Mouse (Mus musculus) bone marrow, adult 2 months (tissue): ENCODE data around the gene Il23a. TPM values are rescaled to one million over a fixed set of nuclear protein-coding genes. Genes with fewer than 3 reads are reported as not detected.

Experiments
- H3K27ac ChIP-seq: fragments of 200-500 bp; 2 replicates; pipeline ENCODE4 v1.5.1; 2012; ENCODE audit warnings: low read depth, mild to moderate bottlenecking, control low read depth, inconsistent platforms, low read length; ENCODE audit not compliant: control insufficient read depth, poor library complexity, insufficient read depth
- H3K4me1 ChIP-seq: fragments of 200-500 bp; 2 replicates; pipeline ENCODE4 v1.6.1; 2011; ENCODE audit warnings: low read length; ENCODE audit not compliant: control insufficient read depth, insufficient read depth
- H3K4me3 ChIP-seq: fragments of 200-500 bp; replicated peaks from 2 replicates; pipeline ENCODE3; 2011; ENCODE audit warnings: mild to moderate bottlenecking, low read depth, low read length, control low read depth; ENCODE audit not compliant: control insufficient read depth
- CTCF ChIP-seq: fragments of 200-500 bp; IDR thresholded peaks from 2 replicates; pipeline ENCODE4 v1.5.1; 2011; ENCODE audit warnings: low read length, control low read depth; ENCODE audit not compliant: control insufficient read depth, insufficient read depth
- POLR2A ChIP-seq: fragments of 200-500 bp; IDR thresholded peaks from 2 replicates; pipeline ENCODE4 v1.6.1; 2011; ENCODE audit warnings: low read depth, mild to moderate bottlenecking, control low read depth, low read length, borderline replicate concordance; ENCODE audit not compliant: control insufficient read depth
- WGBS: fragments of 180-500 bp; shearing (Covaris S2); methylation state at CpG from one replicate; pipeline ENCODE4 v1.1.7; 2018; 5-methylcytosine and 5-hydroxymethylcytosine counted together
- polyA plus RNA-seq: library from polyadenylated mRNA; stranded (reverse); fragments of >200 nt; gene quantifications from 2 replicates; pipeline ENCODE4 v1.2.4, GENCODE M21; 2011; ENCODE audit warnings: low replicate concordance; ENCODE audit not compliant: missing spikeins, insufficient read depth, insufficient read length

Gene Il23a
- polyA plus RNA-seq, 1 experiment = 1.5 TPM

DNA sequence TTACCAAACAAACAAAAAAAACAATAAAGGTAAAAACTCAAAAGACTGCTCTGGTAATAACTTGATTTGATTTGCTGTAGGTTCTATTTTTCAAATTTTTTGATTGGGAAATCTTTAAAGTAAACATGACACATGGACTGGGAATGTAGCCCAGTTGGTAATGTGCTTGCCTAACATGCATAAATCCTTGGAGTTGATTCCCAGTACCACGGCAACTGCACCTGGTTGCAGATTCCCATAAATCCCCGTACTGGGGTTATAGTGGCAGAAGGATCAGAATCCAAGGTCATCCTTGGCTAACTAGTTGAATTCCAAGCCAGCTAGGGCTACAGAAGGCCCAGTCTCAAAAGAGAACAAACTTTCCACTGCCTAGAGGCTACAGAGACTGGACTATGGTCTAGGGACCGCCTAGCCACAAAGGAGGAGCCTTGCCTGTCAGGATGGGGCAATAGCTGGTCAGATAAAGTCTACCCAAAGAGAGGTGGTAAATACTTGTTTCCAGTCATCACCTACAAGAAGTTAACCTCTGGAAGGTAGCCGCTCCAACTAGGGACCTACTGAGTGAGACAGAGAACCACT, 44.8 kb downstream of the Il23a start, which contains the start of gene Apon:
Apon (plus strand) TSS at position 420 of the 579 bp plus-strand sequence.
- Histone ChIP-seq H3K27ac (no peak within 1 kb of the TSS), H3K4me1 (no peaks in the 10 kb centered on the region), H3K4me3 (no peak within 1 kb of the TSS)
- WGBS = 84% methylated on average over 4 of the region's 4 CpGs
- TF ChIP-seq POLR2A (no peak), CTCF (no peak)

- Histone ChIP-seq H3K27ac (no peak overlapping the region; the same call in 1 of the 2 replicates), H3K4me3 (no peak overlapping the region), H3K4me1 (no peaks in the 10 kb centered on the region)
- 83% methylated on average over 13 of the region's 13 CpGs for WGBS
- TF ChIP-seq POLR2A (no peak), CTCF (no peak)
Observed at GRCm38 (mm10) chr10:128250565-128250964, 48.0 kb downstream of the Il23a start.

- 87% methylated on average over 17 of the region's 17 CpGs for WGBS
- TF ChIP-seq POLR2A (no peak), CTCF (no peak)
- H3K27ac ChIP-seq = no peak overlapping the region
Observed at GRCm38 (mm10) chr10:128247020-128247732, 51.4 kb downstream of the Il23a start.

More at GRCm38 (mm10) chr10:128247020-128247732, 51.4 kb downstream of the Il23a start:
- no peak overlapping the region for H3K4me3 ChIP-seq
- H3K4me1 ChIP-seq = no peaks in the 10 kb centered on the region

Other genes with a start within 250 kb of the Il23a start
- gene Ptges3, start 239.8 kb downstream of the Il23a start, polyA plus RNA-seq = 102 and 168 TPM in 2 replicates
- gene Atp5b, start 215.5 kb downstream of the Il23a start, polyA plus RNA-seq = 369 and 567 TPM in 2 replicates
- 31.8 and 64.0 TPM in 2 replicates for gene Baz2a, start 207.2 kb downstream of the Il23a start, polyA plus RNA-seq
- gene Rbms2, start 118.5 kb downstream of the Il23a start, polyA plus RNA-seq = 5.9 and 16.2 TPM in 2 replicates
- gene Gls2, start 104.3 kb downstream of the Il23a start, polyA plus RNA-seq = 1.3 and 3.2 TPM in 2 replicates
- 5.1 and 5.3 TPM in 2 replicates for gene Spryd4, start 86.9 kb downstream of the Il23a start, polyA plus RNA-seq
- not detected in 2 replicates for gene Mip, start 72.9 kb downstream of the Il23a start, polyA plus RNA-seq
- 45.9 and 61.1 TPM in 2 replicates for gene Timeless, start 66.7 kb downstream of the Il23a start, polyA plus RNA-seq
- gene Apon, start 44.7 kb downstream of the Il23a start, polyA plus RNA-seq = 3.2 and 4.4 TPM in 2 replicates
- 2.6 and 4.0 TPM in 2 replicates for gene Apof, start 30.1 kb downstream of the Il23a start, polyA plus RNA-seq
- gene Stat2, start 28.2 kb downstream of the Il23a start, polyA plus RNA-seq = 32.7 and 54.1 TPM in 2 replicates
- gene Pan2, start 4.6 kb upstream of the Il23a start, polyA plus RNA-seq = 20.1 and 32.1 TPM in 2 replicates
- 31.1 and 52.5 TPM in 2 replicates for gene Cnpy2, start 23.7 kb upstream of the Il23a start, polyA plus RNA-seq
- gene Cs, start 39.0 kb upstream of the Il23a start, polyA plus RNA-seq = 61.9 and 64.4 TPM in 2 replicates
- gene Coq10a, start 70.2 kb upstream of the Il23a start, polyA plus RNA-seq = 10.7 and 22.9 TPM in 2 replicates
- 14.5 and 17.1 TPM in 2 replicates for gene Ankrd52, start 78.4 kb upstream of the Il23a start, polyA plus RNA-seq
- gene Slc39a5, start 102.5 kb upstream of the Il23a start, polyA plus RNA-seq = not detected in 2 replicates
- 26.4 and 40.0 TPM in 2 replicates for gene Nabp2, start 112.7 kb upstream of the Il23a start, polyA plus RNA-seq
- 8.5 and 17.3 TPM in 2 replicates for gene Rnf41, start 112.9 kb upstream of the Il23a start, polyA plus RNA-seq
- 45.0 and 74.4 TPM in 2 replicates for gene Smarcc2, start 160.5 kb upstream of the Il23a start, polyA plus RNA-seq
- gene Myl6, start 195.4 kb upstream of the Il23a start, polyA plus RNA-seq = 1,368 and 2,050 TPM in 2 replicates
- gene Myl6b, start 199.9 kb upstream of the Il23a start, polyA plus RNA-seq = 0.79 and 2.4 TPM in 2 replicates
- 26.2 and 36.1 TPM in 2 replicates for gene Esyt1, start 227.1 kb upstream of the Il23a start, polyA plus RNA-seq
- gene Zc3h10, start 249.0 kb upstream of the Il23a start, polyA plus RNA-seq = 7.0 and 9.8 TPM in 2 replicates